Mouse (Mus musculus) myocyte (in vitro differentiated cells): ENCODE measurements around the gene Atp2a2.

Experiments used
- E2F4 ChIP-seq: IDR thresholded peaks from one replicate; pipeline ENCODE4 v1.6.1; 2011; ENCODE audit warnings: mild to moderate bottlenecking, control low read depth, moderate library complexity; ENCODE audit not compliant: insufficient read depth
- MAX ChIP-seq: IDR thresholded peaks from one replicate; pipeline ENCODE4 v1.6.1; 2011; ENCODE audit warnings: low read depth, mild to moderate bottlenecking, control low read depth
- MYOD1 ChIP-seq, 3 experiments: IDR thresholded peaks; one replicate each; pipeline ENCODE4 v1.6.1; 2011; ENCODE audit warnings: control low read depth in 2 of 3, low read depth in 2 of 3, mild to moderate bottlenecking in 2 of 3, moderate library complexity in 1 of 3; ENCODE audit not compliant: insufficient read length in 2 of 3, control insufficient read depth in 1 of 3
- MYOG ChIP-seq, 3 experiments: IDR thresholded peaks; one replicate each; pipeline ENCODE4 v1.6.1; 2011; ENCODE audit warnings: control low read depth in 2 of 3, low read depth in 2 of 3, mild to moderate bottlenecking in 2 of 3; ENCODE audit not compliant: insufficient read length in 2 of 3, control insufficient read depth in 1 of 3, insufficient read depth in 1 of 3
- POLR2A ChIP-seq: IDR thresholded peaks from one replicate; pipeline ENCODE4 v1.6.1; 2011; ENCODE audit warnings: low read depth, mild to moderate bottlenecking, control low read depth, moderate library complexity; ENCODE audit not compliant: insufficient read length
- POLR2AphosphoS2 ChIP-seq: IDR thresholded peaks from one replicate; pipeline ENCODE4 v1.6.1; 2011; ENCODE audit warnings: low read depth, control low read depth; ENCODE audit not compliant: insufficient read length
- TCF12 ChIP-seq: IDR thresholded peaks from one replicate; pipeline ENCODE4 v1.6.1; 2011; ENCODE audit warnings: mild to moderate bottlenecking, control low read depth; ENCODE audit not compliant: poor library complexity, insufficient read depth, severe bottlenecking
- TCF3 ChIP-seq: IDR thresholded peaks from one replicate; pipeline ENCODE4 v1.6.1; 2011; ENCODE audit warnings: low read depth, control low read depth; ENCODE audit not compliant: insufficient read length
- USF1 ChIP-seq: IDR thresholded peaks from one replicate; pipeline ENCODE4 v1.6.1; 2011; ENCODE audit warnings: low read depth, mild to moderate bottlenecking, control low read depth, moderate library complexity

- no peak for TF ChIP-seq POLR2A
- no peak for TF ChIP-seq MYOG (IDR thresholded peaks at IDR 0.05; ENCODE audit: control insufficient read depth in 1 of 3, insufficient read depth in 1 of 3, insufficient read length in 2 of 3, low read depth in 2 of 3)
- TF ChIP-seq TCF12, result no peak
- no peak for TF ChIP-seq MAX
- TF ChIP-seq USF1, result no peak
- no peak for TF ChIP-seq E2F4
- TF ChIP-seq TCF3, result no peak
- TF ChIP-seq POLR2AphosphoS2, result no peak
- TF ChIP-seq MYOD1 (IDR thresholded peaks at IDR 0.05; ENCODE audit: control insufficient read depth in 1 of 3, insufficient read length in 2 of 3, low read depth in 2 of 3), result no peak
These were observed 86.6 kb downstream of the Atp2a2 start for GRCm38 (mm10) chr5:122415465-122415864.
